Mouse (Mus musculus) forebrain, embryonic 14.5 days (tissue): ENCODE results near the gene Zbtb9. TPM values are rescaled to one million over a fixed set of nuclear protein-coding genes. Genes with fewer than 3 reads are reported as not detected.

ENCODE experiments used
- ATAC-seq: fragments of 200-750 bp; cut with Nextera tagmentation; 2 replicates; pipeline ENCODE4 v1.8.0; 2017; ENCODE audit warnings: mild to moderate bottlenecking, moderate library complexity
- DNase-seq: peaks from one replicate; pipeline ENCODE4 v3.0.0-alpha.2; 2015; ENCODE audit warnings: low spot score
- H3K27ac ChIP-seq: fragments of 300-500 bp; sonication (generic); 2 replicates; pipeline ENCODE4 v1.5.1; 2014; ENCODE audit warnings: low read depth, mild to moderate bottlenecking, control low read depth, low read length, moderate library complexity
- H3K27me3 ChIP-seq: fragments of 300-500 bp; sonication (generic); replicated peaks from 2 replicates; pipeline ENCODE4 v1.6.1; 2014; ENCODE audit warnings: low read length, control low read depth, mixed read lengths; ENCODE audit not compliant: control insufficient read depth, insufficient read depth
- H3K36me3 ChIP-seq: fragments of 300-500 bp; sonication (generic); 2 replicates; pipeline ENCODE4 v1.6.1; 2014; ENCODE audit warnings: low read length, control low read depth; ENCODE audit not compliant: control insufficient read depth, insufficient read depth
- H3K4me1 ChIP-seq: fragments of 300-500 bp; sonication (generic); 2 replicates; pipeline ENCODE4 v1.6.1; 2014; ENCODE audit warnings: antibody characterized with exemption, low read length, control low read depth; ENCODE audit not compliant: control insufficient read depth, insufficient read depth
- H3K4me2 ChIP-seq: fragments of 300-500 bp; sonication (generic); 2 replicates; pipeline ENCODE4 v1.6.1; 2014; ENCODE audit warnings: mild to moderate bottlenecking, control low read depth, low read length
- H3K4me3 ChIP-seq: fragments of 300-500 bp; sonication (generic); 2 replicates; pipeline ENCODE4 v1.5.1; 2014; ENCODE audit warnings: low read depth, low read length, control low read depth
- H3K9ac ChIP-seq: fragments of 300-500 bp; sonication (generic); 2 replicates; pipeline ENCODE4 v1.6.1; 2014; ENCODE audit warnings: mild to moderate bottlenecking, low read length, control low read depth, moderate library complexity
- H3K9me3 ChIP-seq: fragments of 300-500 bp; sonication (generic); replicated peaks from 2 replicates; pipeline ENCODE4 v1.6.1; 2016; ENCODE audit warnings: low read length, control low read depth, mixed read lengths; ENCODE audit not compliant: control insufficient read depth
- WGBS: fragments of 180-500 bp; shearing (Covaris S2); extraction: QIAGEN DNeasy Blood & Tissue Kit; methylation state at CpG from one replicate; pipeline ENCODE4 v1.1.7; 2014; 5-methylcytosine and 5-hydroxymethylcytosine counted together
- polyA plus RNA-seq: library from polyadenylated mRNA; unstranded; fragments of >200 nt; fragmentation: Nextera tagmentation; extraction: Ambion mirVana; gene quantifications from 2 replicates; pipeline ENCODE4 v1.2.1, GENCODE M21; 2014

Zbtb9 gene
- polyA plus RNA-seq, 1 experiment from 2014 or later: 9.1 TPM

GRCm38 (mm10) chr17:26945824-26946495 is 27.0 kb upstream of the Zbtb9 start:
- no peak for DNase-seq
- Histone ChIP-seq H3K27me3 (no peaks in the 10 kb centered on the region), H3K27ac (peak overlapping the region; percentile 85), H3K4me3 (peak overlapping the region; percentile 36), H3K4me1 (peaks cover 55% of the 10 kb centered on the region), H3K9ac (peak overlapping the region; percentile 67), H3K4me2 (peak overlapping the region; percentile 69), H3K9me3 (no peaks in the 10 kb centered on the region), H3K36me3 (no peaks in the 10 kb centered on the region)
- no peak for ATAC-seq
- WGBS: 26% methylated on average over 13 of the region's 13 CpGs

- peaks cover 58% of the 10 kb centered on the region for H3K4me1 ChIP-seq
- peak; percentile 50 for DNase-seq
- H3K27ac ChIP-seq: peak overlapping the region; percentile 85
- WGBS: 2% methylated on average over 34 of the region's 37 CpGs
- ATAC-seq: peak; percentile 24
- H3K9me3 ChIP-seq: no peaks in the 10 kb centered on the region
- H3K4me2 ChIP-seq: peak overlapping the region; percentile 69
- no peaks in the 10 kb centered on the region for H3K27me3 ChIP-seq
- peak overlapping the region; percentile 36 for H3K4me3 ChIP-seq
- no peaks in the 10 kb centered on the region for H3K36me3 ChIP-seq
- peak overlapping the region; percentile 67 for H3K9ac ChIP-seq
These were observed 26.4 kb upstream of the Zbtb9 start for GRCm38 (mm10) chr17:26946567-26946966.

DNA sequence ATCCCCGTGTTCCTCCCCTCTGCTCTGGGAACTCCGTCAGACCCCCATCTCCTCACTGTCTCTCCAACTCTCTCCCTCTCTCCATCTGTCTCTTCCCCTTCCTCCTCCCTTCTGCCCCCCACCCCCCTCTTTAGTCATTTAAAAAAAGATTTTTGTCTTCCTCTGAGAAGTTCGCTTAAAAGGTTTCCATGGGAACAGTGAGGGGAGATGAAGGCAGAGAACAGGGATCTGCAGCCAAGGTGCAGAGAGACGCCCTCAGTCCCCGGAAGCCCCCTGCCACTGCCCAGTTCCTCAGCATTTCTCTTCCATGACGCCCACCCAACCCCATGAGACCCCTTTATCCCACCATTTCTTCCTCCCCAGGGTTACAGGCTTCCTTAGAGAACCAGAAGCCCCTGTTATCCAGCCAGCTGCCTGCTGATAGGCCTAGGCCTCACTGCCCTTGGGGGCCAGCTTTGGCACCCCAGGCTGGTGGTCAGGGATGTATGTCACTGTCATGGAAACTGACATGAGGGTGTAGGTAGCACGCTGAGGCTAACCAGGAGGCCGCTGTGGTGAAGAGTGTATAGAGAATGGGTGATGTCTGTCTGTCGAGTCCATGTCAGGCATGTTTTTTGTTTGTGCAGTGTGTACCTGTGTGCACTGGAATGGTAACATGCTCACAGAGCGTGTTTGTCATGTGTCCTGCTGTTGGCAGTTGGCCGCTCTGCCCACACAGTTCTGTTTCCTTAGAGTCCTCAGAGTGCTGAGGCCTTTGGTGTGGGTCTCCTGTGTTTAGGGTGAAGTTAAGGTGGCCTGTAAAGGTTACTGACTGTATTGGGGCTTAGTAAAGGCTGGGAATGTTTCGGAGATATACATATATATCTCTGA is 25.5 kb upstream of the Zbtb9 start:
- H3K36me3 ChIP-seq: no peaks in the 10 kb centered on the region
- peak overlapping the region; percentile 37 for H3K9ac ChIP-seq
- H3K27ac ChIP-seq: peak overlapping the region; percentile 85
- peak overlapping the region; percentile 69 for H3K4me2 ChIP-seq
- DNase-seq (peak; percentile 70), ATAC-seq (no peak)
- H3K27me3 ChIP-seq: no peaks in the 10 kb centered on the region
- H3K9me3 ChIP-seq: no peaks in the 10 kb centered on the region
- 24% methylated on average over 12 of the region's 12 CpGs for WGBS
- H3K4me3 ChIP-seq: peak overlapping the region; percentile 36
- H3K4me1 ChIP-seq: peaks cover 61% of the 10 kb centered on the region

- peak overlapping the region; percentile 88 for H3K9ac ChIP-seq
- under 1% methylated on average over 27 of the region's 87 CpGs for WGBS
- H3K27ac ChIP-seq: peak overlapping the region; percentile 90
- peaks cover 59% of the 10 kb centered on the region for H3K4me1 ChIP-seq
- peak overlapping the region; percentile 91 for H3K4me2 ChIP-seq
- H3K9me3 ChIP-seq: no peaks in the 10 kb centered on the region
- H3K4me3 ChIP-seq: peak overlapping the region; percentile 68
- DNase-seq: peak; percentile 60
- ATAC-seq: no peak
- H3K36me3 ChIP-seq: no peaks in the 10 kb centered on the region
- no peaks in the 10 kb centered on the region for H3K27me3 ChIP-seq
These were observed 24.5 kb upstream of the Zbtb9 start for GRCm38 (mm10) chr17:26948316-26949050.

- Histone ChIP-seq H3K27ac (peak overlapping the region; percentile 90), H3K9ac (peak overlapping the region; percentile 88), H3K27me3 (no peaks in the 10 kb centered on the region), H3K4me1 (peaks cover 60% of the 10 kb centered on the region), H3K36me3 (no peaks in the 10 kb centered on the region), H3K9me3 (no peaks in the 10 kb centered on the region), H3K4me2 (peak overlapping the region; percentile 91), H3K4me3 (peak overlapping the region; percentile 68)
- no peak for ATAC-seq
- 9% methylated on average over 13 of the region's 14 CpGs for WGBS
- peak; percentile 22 for DNase-seq
These were observed 23.9 kb upstream of the Zbtb9 start for GRCm38 (mm10) chr17:26949051-26949577.

DNA sequence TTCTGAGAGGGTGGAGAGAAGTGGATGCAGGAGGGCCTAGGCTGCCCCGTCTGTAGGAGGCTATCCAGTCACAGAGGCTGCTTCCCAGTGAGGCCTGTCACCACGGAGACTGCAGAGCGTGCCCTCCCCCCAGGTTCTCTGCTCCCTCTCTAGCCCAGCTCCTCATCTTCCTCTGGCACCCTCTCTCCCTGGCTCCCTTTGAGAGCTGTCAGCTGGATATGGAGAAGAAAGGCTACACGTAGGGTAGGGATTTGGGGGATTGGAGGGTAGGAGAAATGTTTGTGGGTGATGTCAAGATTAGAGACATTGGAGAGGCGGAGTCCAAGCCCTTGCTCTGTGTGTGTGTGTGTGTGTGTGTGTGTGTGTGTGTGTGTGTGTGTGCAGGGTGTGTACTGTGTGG is 23.1 kb upstream of the Zbtb9 start:
- no peak for ATAC-seq
- Histone ChIP-seq H3K9ac (peak overlapping the region; percentile 88), H3K4me1 (peaks cover 60% of the 10 kb centered on the region), H3K9me3 (no peaks in the 10 kb centered on the region), H3K4me2 (peak overlapping the region; percentile 91), H3K36me3 (peaks cover 5% of the 10 kb centered on the region), H3K27ac (peak overlapping the region; percentile 90), H3K4me3 (peak overlapping the region; percentile 68), H3K27me3 (no peaks in the 10 kb centered on the region)
- DNase-seq: peak; percentile 9
- WGBS: 37% methylated on average over 5 of the region's 5 CpGs

DNA sequence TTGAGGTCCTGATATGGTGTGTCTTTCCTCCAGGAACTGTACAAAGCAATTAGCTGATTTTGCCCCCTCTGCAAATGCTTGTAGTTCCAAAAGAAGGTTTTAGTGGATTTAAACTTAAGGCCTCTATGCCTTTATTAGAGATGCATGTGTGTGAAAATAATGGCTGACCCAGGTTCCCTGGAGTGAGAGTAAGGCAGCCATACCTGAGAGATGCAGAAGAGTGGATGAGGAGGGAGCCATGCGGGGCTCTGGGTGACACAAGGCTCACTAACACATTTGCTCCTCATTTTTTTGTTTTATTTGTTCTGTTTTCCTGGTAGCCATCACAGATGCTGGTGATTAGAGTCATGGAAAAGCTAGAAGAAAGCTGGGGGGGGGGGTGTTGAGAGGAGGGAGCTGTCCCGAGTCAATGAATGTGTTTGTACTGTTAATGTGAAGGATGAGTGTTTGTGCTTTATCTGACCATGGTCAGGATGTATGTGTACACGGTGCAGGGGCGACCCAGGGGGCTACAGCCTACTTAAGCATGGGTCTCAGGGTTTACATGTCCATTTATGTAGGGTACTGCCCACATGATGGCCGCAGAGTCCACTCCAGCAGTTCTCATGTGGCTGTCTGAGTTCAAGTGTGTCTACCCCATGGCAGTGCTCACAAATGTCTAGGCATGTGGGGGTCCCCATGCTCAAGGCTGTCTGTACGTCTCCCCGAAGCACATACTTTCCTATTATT is 22.2 kb upstream of the Zbtb9 start:
- Histone ChIP-seq H3K4me1 (peaks cover 57% of the 10 kb centered on the region), H3K9ac (peak overlapping the region; percentile 63), H3K9me3 (no peaks in the 10 kb centered on the region), H3K4me3 (peak overlapping the region; percentile 32), H3K27me3 (no peaks in the 10 kb centered on the region), H3K4me2 (peak overlapping the region; percentile 91), H3K27ac (peak overlapping the region; percentile 71; the same call in 1 of the 2 replicates), H3K36me3 (peaks cover 13% of the 10 kb centered on the region)
- no peak for ATAC-seq
- no peak for DNase-seq
- 30% methylated on average over 7 of the region's 7 CpGs for WGBS

GRCm38 (mm10) chr17:26951406-26951805 is 21.6 kb upstream of the Zbtb9 start:
- Histone ChIP-seq H3K4me1 (peaks cover 51% of the 10 kb centered on the region), H3K9me3 (no peaks in the 10 kb centered on the region), H3K27me3 (no peaks in the 10 kb centered on the region), H3K9ac (peak overlapping the region; percentile 63), H3K4me2 (peak overlapping the region; percentile 91), H3K36me3 (peaks cover 20% of the 10 kb centered on the region), H3K27ac (peak overlapping the region; percentile 71; the same call in 1 of the 2 replicates), H3K4me3 (peak overlapping the region; percentile 32)
- ATAC-seq (peak; percentile 72), DNase-seq (peak; percentile 92)
- 0% methylated on average over 11 of the region's 11 CpGs for WGBS
